Mouse (Mus musculus) left cerebral cortex, adult 11 months (tissue): ENCODE data around the gene Avl9.

Experiments used
- DNase-seq: peaks from one replicate; pipeline ENCODE4 v3.0.0; 2022; ENCODE audit warnings: low spot score

Gene Avl9

DNA sequence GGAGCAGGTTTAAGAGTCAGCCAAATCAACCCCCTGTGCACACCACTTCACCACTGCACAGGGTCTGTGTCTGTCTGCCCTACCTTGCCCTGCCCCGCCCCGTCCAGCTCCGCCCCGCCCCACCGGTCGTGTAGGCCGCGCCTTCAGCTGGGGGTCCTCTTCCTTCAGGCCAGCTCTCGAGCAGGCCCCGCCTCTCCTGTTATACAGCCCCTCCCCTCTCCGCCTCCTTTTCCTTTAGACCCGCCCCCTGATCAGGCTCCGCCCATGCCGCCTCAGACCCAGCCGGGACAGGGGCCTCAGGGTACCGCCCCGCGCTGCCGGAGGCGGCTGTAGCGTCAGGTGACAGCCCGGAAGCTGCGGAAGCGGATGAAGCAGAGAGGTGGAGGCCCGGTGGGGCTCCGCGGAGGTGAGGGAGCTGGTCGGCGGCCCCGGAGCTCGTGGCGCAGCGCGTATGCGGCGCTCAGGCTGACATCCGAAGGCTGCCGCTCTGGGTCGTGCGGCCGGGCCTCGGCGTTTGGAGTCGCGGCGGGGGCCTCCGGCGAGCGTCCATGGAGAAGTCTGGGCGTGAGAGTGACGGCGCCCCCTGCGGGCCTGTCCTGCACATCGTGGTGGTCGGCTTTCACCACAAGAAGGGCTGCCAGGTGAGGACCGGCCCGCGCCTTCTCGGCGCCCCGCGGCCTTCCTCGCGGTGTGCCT lies at the start of gene Avl9:
Gene Avl9 (plus strand): TSS at position 326 of the 696 bp plus-strand sequence.
- DNase-seq = peak; percentile 96

DNA sequence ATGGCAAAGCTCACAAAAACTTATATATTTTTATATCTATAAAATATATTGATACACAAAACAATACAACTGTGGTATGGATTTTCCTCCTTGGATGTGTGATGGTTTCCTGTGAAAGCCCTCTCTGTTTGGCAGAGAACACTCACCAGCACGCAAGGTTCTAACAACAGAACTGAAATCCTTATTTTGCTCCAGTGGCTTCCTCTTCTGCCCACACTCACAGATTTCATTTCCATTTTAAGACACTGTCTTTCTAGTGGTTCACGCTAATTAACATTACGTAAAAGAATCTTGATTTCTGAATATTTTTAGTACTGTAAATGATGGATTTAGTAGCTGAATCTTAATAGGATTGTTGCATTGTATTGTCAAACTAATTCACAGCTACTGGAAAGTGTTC lies 26.5 kb upstream of the Avl9 start:
- DNase-seq = no peak

DNA sequence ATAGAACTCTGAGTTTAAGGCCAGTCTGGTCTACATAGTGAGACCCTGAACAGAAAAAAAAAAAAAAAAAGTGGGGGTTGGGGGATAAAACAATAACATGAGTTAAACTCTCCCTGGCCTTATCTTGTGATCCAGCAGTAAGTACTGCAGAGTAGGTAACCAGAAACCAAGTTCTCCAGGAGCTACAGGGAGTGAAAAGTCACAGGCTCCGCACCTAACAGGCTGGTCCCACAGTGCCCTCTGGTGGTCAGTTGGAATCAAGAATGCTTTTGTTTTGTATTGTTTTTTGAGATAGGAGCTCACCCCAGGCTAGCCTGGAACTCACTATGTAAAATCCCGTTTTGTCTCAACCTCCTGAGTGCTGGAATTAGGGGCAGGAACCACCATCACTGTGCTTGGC lies 23.5 kb upstream of the Avl9 start:
- DNase-seq = peak; percentile 39

DNA sequence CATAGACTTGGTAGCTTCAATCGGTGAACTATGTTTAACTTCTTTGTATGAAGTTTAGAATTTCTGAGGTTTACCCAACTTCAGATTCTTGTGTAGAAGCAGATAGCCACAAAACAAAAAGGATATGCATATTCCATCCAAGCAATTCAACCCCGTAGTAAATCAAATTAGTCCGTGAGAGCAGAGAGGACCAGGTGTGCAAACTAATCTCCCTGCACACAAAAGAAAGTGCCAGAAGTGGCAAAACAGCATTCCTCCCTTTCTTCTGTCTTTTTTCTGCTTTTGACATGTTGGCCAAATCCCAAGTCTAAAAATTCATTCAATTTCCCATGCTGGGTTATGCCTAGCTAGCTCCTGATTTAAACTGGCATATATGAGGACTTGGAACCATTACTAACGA lies 22.3 kb upstream of the Avl9 start:
- DNase-seq = no peak

DNA sequence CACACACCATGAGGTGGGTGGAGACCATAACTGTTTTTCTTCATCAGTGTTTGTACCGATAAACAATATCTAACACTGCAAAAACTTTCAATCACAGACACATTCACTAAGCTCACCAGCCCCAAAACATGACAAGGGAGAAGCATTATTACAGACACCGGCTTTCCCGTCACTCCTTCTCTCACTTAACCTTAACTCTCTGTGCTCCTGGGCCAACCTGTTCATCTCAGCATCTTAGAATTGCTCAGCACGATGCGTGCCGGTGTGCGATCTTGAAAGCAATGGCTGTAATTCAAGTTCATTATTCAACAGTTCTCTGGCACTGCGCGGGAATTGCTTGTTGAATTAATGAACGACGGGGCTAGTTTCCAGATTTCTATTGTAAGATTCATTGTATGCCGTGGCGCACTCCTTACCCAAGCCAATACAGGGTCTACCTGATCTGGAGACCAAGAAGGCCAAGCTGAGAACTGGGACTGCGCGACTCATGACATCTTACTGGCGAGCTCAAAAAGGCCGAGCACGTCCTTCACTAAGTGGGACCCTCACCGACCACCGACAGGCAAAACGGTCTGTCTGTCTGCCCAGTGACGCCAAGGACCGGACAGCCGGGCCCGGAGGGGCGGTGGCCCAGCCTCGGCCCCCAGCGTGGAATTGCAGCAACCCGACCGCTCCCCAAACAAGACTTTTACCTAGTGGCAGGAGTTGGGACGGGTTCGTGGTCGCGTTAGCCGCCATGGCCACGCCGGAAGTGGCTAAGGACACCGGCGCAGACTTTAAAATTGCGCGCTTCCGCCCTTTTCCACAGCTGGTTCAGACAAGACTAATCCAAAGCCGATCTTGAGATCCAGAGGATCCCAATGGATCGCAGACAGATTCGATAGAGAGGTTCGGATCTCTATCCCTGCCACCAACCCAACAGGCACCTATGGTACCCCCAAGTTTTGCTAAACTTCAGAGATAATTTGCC lies 10.5 kb upstream of the Avl9 start, which contains the start of gene Lsm5:
Gene Lsm5 (minus strand): TSS at position 780 of the 970 bp plus-strand sequence.
- peak; percentile 78 for DNase-seq

DNA sequence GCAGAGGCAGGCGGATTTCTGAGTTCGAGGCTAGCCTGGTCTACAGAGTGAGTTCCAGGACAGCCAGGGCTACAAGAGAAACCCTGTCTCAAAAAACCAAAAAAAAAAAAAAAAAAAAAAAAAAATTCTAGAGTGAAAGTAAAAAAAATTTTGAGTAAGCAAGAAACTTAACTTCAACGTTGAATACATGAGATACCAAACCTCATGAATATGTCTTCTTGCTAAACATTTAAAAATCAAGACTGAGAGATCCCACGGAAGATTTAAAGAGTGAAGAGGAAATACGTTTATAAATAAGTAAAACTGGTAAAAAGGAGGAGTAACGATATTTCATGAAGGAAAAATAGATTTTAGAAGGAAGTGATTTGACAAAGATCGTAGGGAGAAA lies 519 bp upstream of the Avl9 start:
- no peak for DNase-seq

DNA sequence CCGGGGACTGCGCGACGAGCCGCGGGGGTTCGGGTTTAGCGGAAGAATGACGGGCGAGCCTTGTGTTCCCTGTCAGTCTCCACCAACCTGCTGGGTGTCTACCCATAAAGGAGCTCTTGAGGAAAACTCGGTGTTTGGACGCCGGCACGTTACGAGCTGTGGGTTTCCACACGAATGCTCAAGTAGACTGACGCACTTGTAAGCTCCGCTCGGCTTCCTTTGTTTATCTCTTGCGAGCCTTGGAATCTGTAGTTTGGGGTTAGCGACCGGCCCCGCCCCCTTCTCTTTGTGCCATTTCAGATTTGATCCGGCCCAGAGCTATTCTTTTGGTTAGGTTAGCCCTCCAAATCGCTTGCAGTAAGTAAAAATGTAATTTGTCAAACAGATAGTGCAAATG lies 569 bp downstream of the Avl9 start:
- peak; percentile 11 for DNase-seq

DNA sequence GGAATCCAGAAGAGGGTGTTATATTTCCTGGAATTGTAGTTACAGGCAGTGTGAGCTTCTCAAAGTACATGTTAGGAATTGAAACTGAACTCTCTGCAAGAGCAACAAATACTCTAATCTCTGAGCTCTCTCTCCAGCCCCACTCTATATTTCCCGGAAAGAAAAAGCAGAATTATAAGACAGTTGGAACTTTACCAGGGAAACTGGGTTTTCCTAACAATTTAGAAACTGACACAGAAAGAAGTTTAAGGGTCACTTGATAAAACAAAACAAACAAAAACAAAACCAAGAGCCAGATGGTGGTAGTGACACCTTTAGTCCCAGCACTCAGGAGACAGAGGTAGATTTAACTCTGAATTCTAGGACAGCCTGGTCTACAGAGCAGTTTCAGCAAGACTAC lies 4.4 kb downstream of the Avl9 start:
- DNase-seq = no peak

DNA sequence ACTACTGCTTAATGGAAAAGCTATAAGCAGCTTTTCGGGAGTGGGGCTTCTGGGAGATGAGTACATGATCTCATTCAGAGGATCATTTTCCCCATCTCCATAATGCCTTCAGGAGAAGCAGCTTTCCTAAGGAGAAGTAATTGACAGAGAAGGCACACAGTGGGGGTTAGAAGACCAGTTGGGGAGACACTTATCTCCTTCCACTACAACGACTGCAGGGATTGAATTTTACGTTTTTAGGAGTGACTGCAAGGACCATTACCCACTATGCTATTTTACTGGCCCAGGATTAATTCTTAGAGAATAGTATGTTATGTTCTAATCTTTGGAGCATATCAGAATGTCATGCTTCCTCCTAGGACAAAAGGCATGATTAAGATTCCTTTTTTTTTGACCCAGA lies 6.2 kb downstream of the Avl9 start:
- no peak for DNase-seq

DNA sequence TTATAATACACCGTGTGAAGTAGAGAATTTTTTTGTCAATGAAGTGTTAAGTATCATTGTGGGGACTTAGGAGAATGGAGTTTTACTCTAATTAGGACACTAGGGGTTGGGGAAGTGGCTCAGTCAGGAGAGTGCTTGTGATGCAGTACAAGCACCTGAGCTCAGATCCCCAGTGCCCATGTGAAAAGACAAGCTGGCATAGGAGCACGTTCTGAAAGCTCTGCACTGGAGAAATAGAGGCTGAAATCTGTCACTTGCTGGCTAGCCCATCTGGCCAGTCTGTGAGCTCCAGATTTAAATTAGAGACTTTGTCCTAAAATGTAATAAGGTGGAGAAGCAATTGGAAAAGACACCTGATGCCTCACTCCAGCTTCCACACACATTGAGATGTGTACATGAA lies 17.8 kb downstream of the Avl9 start:
- DNase-seq = no peak

DNA sequence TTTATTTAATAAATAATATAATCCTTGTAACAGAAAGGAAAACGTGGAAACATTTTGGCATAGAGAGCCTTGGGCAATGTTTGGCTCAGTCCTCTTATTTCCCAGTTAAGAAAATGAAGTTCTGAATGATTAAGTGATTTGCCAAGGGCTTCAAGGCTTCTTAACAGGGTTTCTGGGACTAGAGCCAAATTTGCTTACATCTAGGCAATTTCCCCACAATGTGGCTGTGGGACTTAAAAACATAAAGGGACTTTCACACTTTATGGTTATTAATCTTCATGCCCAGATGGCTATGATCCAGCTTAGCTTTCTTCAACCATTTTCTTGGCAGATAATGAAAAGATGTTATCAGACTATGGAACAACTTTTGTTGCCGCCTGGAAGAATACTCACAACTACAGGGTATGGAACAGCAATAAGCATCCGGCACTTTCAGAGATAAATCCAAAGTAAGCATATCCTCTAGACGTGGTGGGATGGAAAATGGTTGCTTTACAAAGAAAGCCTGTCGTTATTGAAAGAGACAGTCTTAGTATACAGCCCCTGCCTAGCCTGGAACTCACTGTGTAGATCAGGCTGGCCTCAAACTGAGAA lies 31.3 kb downstream of the Avl9 start:
- no peak for DNase-seq

DNA sequence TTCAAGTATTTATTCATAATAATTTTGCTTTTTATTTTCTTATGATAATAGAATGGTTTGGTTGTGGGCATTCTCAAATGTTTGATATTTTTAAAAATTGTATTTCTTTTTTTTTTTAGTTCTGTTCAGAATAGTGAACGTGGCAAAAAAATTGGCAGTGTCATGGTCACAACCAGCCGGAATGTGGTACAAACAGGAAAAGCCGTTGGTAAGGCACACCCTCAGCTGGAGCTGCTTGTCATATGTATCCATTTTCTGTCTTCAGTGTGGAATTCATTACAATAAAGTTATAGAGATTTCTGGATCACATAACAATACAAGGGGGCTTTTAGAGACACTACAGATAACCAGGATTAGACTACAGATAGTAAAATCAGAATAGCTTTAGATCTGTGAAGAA lies 39.0 kb downstream of the Avl9 start:
- no peak for DNase-seq

DNA sequence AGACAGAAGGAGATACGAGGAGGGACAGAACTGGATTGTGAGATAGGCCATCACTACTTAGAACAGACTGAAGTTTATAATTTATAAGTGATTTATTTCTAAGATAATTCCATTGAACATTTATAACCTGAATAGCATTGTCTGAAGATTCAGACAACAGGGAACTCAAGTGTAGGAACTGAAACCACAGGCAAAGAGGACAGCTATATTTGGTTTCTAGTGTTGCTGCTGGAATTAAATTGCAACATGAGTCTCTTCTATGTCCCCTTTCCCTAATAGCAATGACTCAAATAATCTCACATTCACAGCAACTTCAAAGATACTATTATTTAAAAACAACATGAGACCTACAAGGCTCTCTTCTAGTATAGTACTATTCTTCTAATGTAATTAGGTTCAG lies 41.4 kb downstream of the Avl9 start:
- DNase-seq = no peak

DNA sequence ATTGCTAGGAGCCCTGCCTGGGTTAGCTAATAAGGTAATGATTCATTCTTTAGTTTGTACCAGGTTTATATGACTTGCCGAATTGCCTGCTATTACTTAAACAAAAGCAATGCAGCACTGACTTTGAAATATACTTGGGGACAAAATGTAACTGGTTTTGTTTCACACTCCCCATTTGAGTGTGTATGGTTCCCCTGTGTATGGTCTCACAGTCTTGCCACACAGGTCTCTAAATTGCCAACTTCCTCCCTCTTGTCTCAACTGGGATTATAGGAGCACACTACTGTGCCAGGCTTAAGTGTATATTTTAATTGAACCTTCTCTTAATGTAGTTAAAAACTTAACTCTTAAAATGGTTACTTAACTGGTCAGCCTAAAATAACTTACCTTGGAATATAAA lies 44.6 kb downstream of the Avl9 start:
- no peak for DNase-seq

DNA sequence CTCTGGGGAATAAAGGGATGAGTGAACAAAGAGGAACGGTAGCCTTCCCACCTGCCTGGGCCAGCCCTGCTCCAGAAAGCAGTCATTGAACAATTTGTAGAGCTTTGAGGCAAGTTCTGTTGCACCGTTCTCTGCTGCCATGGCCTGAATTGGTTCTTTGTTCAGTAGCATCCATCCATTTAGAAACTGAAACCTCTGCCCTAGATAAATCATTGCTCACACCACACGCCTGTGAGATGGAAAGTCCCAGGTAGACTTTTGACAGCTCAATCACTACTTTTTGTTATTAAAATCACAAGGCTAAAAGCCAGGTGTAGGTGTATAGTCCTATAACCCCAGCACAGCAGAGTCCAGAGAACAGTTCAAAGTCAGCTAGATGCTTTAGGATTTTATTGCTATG lies 50.6 kb downstream of the Avl9 start:
- DNase-seq = no peak

DNA sequence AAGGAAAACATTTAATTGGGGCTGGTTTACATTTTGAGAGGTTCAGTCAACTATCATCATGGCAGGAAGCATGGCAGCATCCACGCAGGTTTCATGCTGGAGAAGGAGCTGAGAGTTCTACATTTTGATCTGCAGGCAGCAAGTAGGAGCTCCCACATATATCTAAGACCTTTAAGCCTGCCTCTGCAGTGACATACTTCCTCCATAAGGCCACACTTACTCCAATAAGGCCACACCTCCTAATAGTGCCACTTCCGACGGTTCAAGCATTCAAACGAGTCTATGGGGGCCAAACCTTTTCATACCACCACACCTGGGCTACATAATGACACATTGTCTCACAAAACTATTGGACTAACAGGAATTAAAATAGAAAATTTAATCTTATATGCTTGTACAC lies 51.0 kb downstream of the Avl9 start:
- no peak for DNase-seq

DNA sequence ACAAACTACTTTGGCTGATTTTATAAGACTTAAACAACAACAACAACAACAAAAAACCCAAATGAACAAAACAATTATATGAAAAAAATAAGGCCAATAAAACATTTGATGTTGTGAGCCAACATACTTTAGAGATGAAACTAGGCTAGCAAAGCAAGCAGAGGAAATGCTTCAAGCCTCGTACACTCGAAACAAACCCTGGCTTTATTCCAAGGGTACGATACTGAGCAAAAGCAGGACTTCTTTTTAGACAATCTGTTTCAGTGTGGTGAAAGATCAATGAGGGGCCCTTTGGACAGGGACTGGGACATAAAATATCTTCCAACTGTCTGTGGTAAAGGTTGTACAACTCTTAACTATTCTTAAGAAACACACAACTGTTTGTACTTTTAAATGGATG lies 61.1 kb downstream of the Avl9 start:
- no peak for DNase-seq

DNA sequence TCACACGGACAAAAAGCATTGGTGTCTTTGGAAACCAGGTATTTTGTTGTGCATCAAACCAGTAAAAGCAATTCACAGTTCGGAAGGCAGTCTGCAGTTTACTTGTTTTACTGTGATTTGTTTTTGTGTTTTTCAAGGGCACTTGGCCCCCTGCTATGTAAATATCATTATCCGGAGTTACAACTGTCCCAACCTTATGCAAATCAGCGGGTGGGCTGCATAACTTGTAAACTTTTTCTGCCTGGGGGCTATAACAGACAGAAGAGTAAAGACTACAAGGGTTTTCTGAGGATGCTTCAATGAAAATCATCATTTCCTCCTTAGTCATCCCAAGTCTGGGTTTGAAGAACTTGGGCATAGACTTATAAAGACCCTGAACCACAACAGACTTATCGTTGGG lies 64.9 kb downstream of the Avl9 start:
- DNase-seq = no peak

DNA sequence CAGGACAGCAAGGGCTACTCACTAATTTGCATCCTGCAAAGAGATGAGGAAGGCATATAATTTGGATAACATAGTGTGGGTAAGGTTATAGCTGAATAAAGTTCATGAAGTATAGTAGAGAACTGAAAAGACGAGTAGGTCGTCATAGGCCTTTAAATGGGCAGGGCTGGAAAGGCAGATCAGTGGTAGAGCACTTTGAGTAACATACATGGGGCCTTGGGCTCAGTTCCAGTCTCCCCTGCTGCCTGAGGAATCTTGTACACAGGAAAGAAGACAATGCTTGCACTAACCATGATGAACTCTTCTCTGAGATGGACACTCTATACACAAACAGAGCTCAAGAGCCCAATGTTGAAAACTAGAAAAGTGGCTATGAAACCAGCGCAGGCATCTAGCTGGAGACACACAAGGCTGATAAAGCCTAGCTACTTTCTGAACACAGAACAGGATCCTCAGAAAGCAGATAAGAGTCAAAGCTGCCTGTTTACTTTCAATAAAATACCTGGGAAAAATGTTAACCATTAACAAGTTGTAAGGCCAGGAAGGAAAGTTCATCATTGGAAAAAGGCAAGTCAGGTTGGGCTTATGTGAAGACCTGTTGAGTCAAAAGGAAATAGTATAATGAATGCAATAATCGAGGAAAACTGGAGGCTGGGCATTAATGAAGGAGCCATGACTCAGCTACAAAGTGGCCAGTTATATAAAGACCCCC lies 69.0 kb downstream of the Avl9 start:
- DNase-seq = no peak

DNA sequence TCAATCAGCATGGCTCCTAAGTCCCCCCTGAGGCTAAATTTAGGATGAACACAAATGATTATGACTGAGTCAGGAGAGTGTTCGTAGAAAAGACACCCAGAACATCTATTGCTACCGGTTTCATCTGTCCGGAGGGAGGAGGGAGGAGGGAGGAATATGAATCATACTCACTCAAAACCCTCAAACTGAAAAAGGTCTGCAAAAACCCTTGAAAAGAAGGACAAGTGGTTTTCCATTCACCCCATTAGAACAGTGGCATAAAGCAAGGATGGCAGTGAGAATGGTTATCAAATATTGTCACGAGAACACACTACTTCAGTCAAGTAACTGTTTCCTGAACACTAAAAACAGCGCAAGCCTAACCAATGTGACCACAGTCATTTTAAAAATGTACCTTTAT lies 70.4 kb downstream of the Avl9 start:
- DNase-seq = no peak

DNA sequence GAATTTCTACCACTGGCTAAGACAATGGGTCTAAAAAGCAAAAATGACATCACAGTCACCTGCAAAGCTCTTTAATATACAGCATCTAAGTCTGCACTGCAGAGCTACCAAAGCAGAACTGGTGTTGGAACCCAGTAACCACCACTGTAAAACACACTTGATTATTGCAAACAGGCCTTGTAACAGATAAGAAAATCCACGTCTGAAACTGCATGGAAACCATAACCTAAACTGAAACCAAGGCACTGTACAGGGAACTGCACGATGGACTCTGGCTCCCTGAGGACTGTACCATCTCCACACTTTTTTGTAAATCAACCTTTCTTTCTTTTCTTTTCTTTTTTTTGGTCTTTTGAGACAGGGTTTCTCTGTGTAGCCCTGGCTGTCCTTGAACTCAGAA lies 73.0 kb downstream of the Avl9 start:
- DNase-seq = no peak

DNA sequence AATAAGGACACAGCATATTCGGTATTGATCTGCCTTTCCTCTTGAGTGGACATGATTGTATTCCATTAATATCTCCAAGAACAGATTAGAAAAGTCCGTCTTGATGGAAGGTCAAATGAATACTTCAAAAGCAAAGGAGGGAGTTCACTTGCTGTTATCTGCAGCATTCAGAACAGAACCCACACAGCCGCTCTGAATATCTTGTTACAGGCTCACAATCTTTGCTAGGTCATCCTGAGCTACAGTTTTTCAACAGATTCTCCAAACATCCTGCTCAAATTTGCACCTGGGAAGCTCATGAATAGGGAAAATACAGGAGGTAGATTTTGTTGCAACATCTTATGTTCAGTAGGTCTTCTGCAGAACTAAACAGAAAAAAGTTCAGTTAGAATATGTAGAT lies 74.6 kb downstream of the Avl9 start:
- no peak for DNase-seq
